Mouse (Mus musculus) stomach, postnatal 0 days (tissue): ENCODE results near the gene Car6.

ENCODE experiments used
- CTCF ChIP-seq: IDR thresholded peaks from 2 replicates; pipeline ENCODE4 v1.5.1; 2016; ENCODE audit warnings: antibody characterized with exemption, low read depth, mild to moderate bottlenecking, moderate library complexity
- EP300 ChIP-seq: optimal IDR thresholded peaks from 2 replicates; pipeline ENCODE3; 2016; ENCODE audit warnings: antibody characterized with exemption

DNA sequence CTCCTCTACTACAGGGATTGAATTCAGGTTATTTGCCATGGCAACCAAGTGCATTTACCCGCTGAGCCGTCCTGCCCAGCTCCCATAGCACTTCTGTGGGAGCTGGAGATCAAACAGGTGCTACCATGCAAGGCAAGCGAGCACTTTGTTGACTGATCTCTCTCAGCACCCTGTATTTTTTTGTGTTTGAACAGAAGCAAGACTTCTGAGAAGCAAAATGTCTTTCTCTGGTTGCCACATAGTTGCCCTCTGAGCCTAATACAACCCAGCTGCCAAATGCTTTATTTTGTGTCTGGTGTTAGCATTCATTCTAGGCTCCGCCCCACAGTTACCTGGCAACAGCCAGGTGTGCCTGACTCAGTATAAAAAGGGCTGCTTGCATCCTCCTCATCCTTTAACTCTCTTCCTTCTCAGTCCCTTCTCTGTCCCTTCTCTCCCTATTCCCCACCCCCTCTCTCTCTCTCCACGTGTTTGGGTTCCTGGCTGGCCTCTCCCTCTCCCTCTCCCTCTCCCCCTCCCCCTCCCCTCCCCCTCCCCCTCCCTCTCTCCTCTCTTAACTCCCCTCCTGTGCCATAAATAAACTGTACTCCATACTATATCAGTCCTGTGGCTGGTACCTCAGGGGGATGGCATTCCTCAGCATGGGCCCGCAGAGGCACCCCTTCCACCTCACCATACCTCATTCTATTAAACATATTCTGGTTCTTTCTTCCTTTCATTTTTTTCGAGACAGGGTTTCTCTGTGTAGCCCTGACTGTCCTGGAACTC lies 27.6 kb upstream of the Car6 start:
- TF ChIP-seq CTCF (no peak), EP300 (no peak)
